11 mouse cellular contexts compared by ENCODE assay signal in the genomic region with DNA sequence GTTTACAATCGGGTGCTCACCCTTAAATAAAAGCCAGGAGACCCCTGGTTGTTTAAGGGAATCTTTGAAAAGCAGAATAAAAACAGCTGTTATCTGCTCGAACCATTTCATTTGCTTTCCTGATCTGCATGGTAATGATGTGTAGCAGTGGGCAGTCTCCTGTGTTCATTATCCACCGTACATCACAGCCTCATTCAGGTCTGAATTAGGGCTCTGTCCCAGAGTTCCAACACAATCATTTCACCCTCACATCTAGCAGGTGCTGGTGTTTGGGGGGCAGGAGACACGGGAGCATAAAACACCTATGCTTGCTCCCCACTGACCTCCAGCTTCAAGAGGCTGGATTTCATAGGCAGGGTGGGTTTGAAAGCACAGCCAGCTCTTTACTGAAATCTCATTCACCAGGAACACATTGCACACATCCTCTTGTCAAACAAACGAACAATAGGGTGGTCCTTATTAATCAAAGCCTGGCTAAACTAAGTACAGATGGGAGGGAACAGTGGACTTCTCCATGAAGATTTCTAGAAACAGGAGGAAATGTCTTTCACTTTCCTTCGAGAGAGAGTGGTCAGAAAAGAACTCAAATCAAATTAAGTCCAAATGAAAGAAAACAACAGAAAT.
DNase-seq lines count a peak whose midpoint lies in the region; ATAC-seq lines count a peak whose summit lies in the region.
"Had no signal": no experiment of that assay in that cellular context is flagged by ENCODE, and none has a peak within 500 bp of the region (broad histone marks: within the 10 kb centered on the region; RNA-seq: fewer than 3 reads in every experiment).

No protein-coding gene starts in this region.

- H3K27ac ChIP-seq in embryonic facial prominence, embryonic 15.5 days (replicated peaks): no peak overlapping the region
- H3K27ac ChIP-seq in limb, embryonic 13.5 days: no peak overlapping the region
- peak overlapping the region; percentile 48 for H3K27ac ChIP-seq in midbrain, embryonic 15.5 days
- H3K27ac ChIP-seq: gastrocnemius, adult 2 months had no signal

- no peak for DNase-seq in frontal cortex, postnatal 10 days (ENCODE audit: low spot score in 2 of 2)
- DNase-seq in right cerebral cortex, adult 18-20 months: no peak
- no peak for DNase-seq in thymus, postnatal 10 days (ENCODE audit: low spot score in 2 of 2)
- DNase-seq: adrenal gland, postnatal 36 days; gastrocnemius, adult 2 months; kidney, adult 18-20 months had no signal

- no peak overlapping the region for H3K9ac ChIP-seq in embryonic facial prominence, embryonic 15.5 days
- no peak overlapping the region for H3K9ac ChIP-seq in limb, embryonic 13.5 days
- peak overlapping the region; percentile 10; the same call in 1 of the 2 replicates for H3K9ac ChIP-seq in midbrain, embryonic 15.5 days

- H3K4me1 ChIP-seq in embryonic facial prominence, embryonic 15.5 days: peaks cover 10% of the 10 kb centered on the region; the same call in 1 of the 2 replicates
- H3K4me1 ChIP-seq in limb, embryonic 13.5 days: peaks cover 38% of the 10 kb centered on the region
- peaks cover 15% of the 10 kb centered on the region for H3K4me1 ChIP-seq in midbrain, embryonic 15.5 days

- peak; percentile 31; the same call in 1 of the 2 replicates for ATAC-seq in frontal cortex, adult (ENCODE audit: low TSS enrichment)
- no peak for ATAC-seq in embryonic facial prominence, embryonic 15.5 days (ENCODE audit: insufficient number of reproducible peaks, low FRiP score, low TSS enrichment, low read depth)
- ATAC-seq in limb, embryonic 13.5 days (ENCODE audit: low FRiP score, low read depth): peak; percentile 75
- peak; percentile 57 for ATAC-seq in midbrain, embryonic 15.5 days (replicated peaks)
- ATAC-seq in cerebellum, adult (ENCODE audit: insufficient number of reproducible peaks, low FRiP score, low TSS enrichment): no peak

- no peak overlapping the region for H3K4me3 ChIP-seq in embryonic facial prominence, embryonic 15.5 days (replicated peaks)
- no peak overlapping the region for H3K4me3 ChIP-seq in limb, embryonic 13.5 days
- H3K4me3 ChIP-seq in midbrain, embryonic 15.5 days: no peak overlapping the region
- H3K4me3 ChIP-seq: gastrocnemius, adult 2 months had no signal

- no peaks in the 10 kb centered on the region for H3K36me3 ChIP-seq in embryonic facial prominence, embryonic 15.5 days
- no peaks in the 10 kb centered on the region for H3K36me3 ChIP-seq in limb, embryonic 13.5 days
- no peaks in the 10 kb centered on the region for H3K36me3 ChIP-seq in midbrain, embryonic 15.5 days (replicated peaks)

- 0 out of 2 replicates have a peak overlapping the region, but pooled peaks have one; percentile 1 for H3K4me2 ChIP-seq in embryonic facial prominence, embryonic 15.5 days (replicated peaks)
- H3K4me2 ChIP-seq in limb, embryonic 13.5 days (replicated peaks): peak overlapping the region; percentile 39
- H3K4me2 ChIP-seq in midbrain, embryonic 15.5 days: peak overlapping the region; percentile 32

- H3K27me3 ChIP-seq in embryonic facial prominence, embryonic 15.5 days: no peaks in the 10 kb centered on the region
- H3K27me3 ChIP-seq in limb, embryonic 13.5 days: no peaks in the 10 kb centered on the region
- no peaks in the 10 kb centered on the region for H3K27me3 ChIP-seq in midbrain, embryonic 15.5 days (replicated peaks)

- H3K9me3 ChIP-seq in embryonic facial prominence, embryonic 15.5 days (replicated peaks): no peaks in the 10 kb centered on the region
- H3K9me3 ChIP-seq in limb, embryonic 13.5 days: no peaks in the 10 kb centered on the region
- no peaks in the 10 kb centered on the region for H3K9me3 ChIP-seq in midbrain, embryonic 15.5 days

- 30% methylated on average over 6 of the region's 6 CpGs for WGBS in embryonic facial prominence, embryonic 15.5 days
- 18% methylated on average over 6 of the region's 6 CpGs for WGBS in limb, embryonic 13.5 days
- WGBS in midbrain, embryonic 15.5 days: 23% methylated on average over 6 of the region's 6 CpGs

Comparison
In these comparisons a context has a peak if more than half of its experiments do, and no peak if none do; other contexts are left out.
1. ATAC-seq: peak in frontal cortex, adult (single experiment), limb, embryonic 13.5 days (single experiment) and midbrain, embryonic 15.5 days (single experiment); none in embryonic facial prominence, embryonic 15.5 days (single experiment) and cerebellum, adult (single experiment).
2. Peak in every context shown above with its lines, with median percentiles within 50 percentile points of each other: H3K4me2 ChIP-seq.